Mouse (Mus musculus) mouse trophoblast stem cell (cell line): ENCODE data around the gene Vamp4.

ENCODE experiments used
- in situ Hi-C, 2 experiments: fragments of 300-500 bp; cut with MseI, MboI; formaldehyde crosslinking; loops; 2 replicates in 1 of 2; 3 replicates in 1 of 2; pipeline ENCODE4 v1.15.1; 2025

Vamp4 gene

DNA sequence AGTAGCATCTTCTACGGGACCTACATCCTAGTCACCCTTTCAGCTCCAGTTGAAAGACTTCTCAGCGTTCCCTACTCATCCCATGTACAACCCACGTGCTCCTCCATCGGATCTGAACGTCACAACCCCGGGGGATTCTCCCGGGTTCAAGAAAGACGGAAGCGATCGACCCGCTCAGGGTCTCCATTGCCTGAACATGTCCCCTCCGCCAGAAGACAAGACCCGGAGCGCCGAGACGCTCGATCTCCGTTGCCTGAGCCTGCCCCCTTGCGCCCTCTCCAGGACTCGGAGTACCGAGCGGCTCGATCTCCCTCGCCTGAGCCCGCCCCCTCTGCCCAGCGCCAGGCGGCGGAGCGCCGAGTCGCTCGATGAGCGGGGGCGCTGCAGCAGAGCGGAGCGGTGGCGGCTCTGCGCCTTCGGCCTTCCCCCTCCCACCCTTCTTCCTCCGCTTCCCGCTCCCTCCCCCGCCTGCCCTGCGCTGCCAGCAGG is at the start of gene Vamp4:
Gene Vamp4, plus strand, starts transcription at position 256 of the 489 bp plus-strand sequence.
- in situ Hi-C loops = loop anchor here in 1 of 2 experiments (10.0 kb wide), 1 partner anchor 94 kb away; no protein-coding TSS in a partner anchor

DNA sequence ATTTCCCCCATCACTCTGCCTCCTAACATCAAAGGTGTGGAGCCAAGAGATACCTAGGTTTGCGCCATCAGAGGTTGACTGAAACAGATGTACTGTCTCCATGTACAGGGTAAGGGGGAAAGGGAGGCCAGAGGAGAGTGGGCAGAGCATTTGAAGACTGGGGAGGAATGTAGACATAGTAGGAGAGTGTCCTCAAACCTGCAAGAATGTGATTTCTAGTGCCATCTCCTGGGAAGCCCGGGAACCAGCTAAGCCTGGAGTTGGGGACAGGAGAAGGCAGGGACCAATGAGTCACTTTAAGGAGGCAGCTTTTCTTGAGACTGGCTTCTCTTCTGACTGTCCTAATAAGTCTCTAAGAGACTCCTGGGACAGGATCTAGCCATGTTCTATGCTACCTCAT is 40.7 kb upstream of the Vamp4 start:
- in situ Hi-C loops = loop anchor here (10.0 kb wide), 1 partner anchor 175 kb away; no protein-coding TSS in a partner anchor

DNA sequence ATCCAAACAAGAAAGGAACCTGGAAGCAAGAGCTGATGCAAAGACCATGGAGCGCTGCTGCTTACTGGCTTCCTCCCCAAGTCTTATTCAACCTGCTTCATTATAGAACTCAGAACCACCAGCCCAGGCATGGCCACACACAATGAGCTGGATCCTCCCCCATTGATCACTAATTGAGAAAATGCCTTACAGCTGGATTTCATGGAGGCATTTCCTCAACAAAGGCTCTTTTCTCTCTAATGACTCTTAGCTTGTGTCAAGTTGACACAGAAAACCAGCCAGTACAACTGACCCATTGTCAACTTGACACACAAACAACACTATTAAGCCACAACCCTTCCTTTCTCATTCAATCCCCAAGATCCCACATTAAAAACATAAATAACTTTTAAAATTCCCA is 39.6 kb upstream of the Vamp4 start:
- in situ Hi-C loops = loop anchor here in 1 of 2 experiments (10.0 kb wide), 1 partner anchor 176 kb away; no protein-coding TSS in a partner anchor

DNA sequence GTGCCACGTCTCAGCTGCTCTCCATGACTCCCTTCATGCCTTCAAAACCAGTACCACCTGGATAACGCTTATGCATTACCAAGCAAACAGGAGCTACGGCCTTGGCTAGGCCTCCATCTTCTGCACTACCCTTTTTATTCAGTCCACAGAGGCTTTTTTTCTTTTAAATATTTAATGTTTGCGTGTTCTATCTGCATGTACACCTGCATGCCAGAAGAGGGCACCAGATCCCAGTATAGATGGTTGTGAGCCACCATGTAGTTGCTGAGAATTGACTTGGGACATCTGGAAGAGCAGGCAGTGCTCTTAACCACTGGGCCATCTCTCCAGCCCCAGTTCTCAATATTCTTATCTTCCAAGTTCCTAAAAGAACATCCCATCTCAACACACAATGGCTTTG is 38.7 kb upstream of the Vamp4 start:
- in situ Hi-C loops = loop anchor here in 1 of 2 experiments (10.0 kb wide), 1 partner anchor 177 kb away; no protein-coding TSS in a partner anchor

DNA sequence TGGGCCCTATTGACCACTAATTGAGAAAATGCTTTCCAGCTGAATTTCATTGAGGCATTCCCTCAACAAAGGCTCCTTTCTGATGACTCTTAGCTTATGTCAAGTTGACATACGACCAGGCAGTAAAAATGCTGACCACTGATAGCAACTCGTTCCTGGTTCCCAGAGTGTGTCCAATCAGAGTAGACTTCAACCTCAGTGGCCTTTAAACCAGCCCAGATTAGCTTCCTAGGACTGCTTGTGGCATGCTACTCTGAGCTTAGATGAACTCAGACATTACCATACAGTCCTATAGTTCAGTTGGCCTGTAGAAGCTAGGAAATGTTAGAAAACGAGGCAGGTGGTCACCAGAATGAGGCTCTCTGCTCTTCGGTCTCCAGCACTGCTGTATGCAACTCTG is 38.0 kb upstream of the Vamp4 start:
- in situ Hi-C loops = loop anchor here in 1 of 2 experiments (10.0 kb wide), 1 partner anchor 178 kb away; no protein-coding TSS in a partner anchor

DNA sequence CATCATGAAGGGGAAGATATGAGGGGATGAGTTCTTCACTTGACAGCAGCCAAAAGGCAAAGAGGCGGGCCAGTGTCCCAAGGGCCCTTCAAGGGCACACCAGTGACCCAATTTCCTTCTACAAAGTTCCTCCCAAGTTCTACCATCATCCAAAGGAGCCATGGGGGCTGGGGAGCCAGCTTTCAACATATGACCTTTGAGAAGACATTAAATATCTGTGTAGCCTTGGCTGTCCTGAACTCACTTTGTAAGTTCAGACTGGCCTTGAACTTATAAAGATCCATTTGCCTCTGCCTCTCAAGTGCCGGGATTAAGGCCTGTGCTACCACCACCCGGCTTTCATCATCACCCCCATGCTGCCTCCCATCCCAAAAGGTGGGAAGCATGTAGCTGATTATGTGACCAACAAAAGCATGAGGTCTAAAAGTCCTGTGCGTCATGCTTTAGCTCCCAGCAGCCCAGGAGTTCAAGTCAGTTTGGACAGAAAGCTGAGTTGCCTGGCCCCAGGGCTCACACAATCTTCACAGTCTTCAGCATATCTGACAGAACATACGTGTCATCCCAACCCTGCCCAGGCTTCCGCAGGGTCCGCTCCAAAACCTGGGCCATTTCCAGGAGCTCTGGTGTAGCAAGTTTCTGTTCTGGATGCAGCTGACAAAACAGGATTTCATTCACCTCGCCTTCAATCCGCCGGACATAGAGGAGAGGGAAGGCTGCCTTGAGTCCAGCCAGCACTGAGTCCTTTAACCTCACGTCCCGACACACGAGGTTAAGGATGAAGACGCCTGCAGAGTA is 36.4 kb upstream of the Vamp4 start:
- in situ Hi-C loops = loop anchor here in 1 of 2 experiments (10.0 kb wide), 1 partner anchor 179 kb away; no protein-coding TSS in a partner anchor

DNA sequence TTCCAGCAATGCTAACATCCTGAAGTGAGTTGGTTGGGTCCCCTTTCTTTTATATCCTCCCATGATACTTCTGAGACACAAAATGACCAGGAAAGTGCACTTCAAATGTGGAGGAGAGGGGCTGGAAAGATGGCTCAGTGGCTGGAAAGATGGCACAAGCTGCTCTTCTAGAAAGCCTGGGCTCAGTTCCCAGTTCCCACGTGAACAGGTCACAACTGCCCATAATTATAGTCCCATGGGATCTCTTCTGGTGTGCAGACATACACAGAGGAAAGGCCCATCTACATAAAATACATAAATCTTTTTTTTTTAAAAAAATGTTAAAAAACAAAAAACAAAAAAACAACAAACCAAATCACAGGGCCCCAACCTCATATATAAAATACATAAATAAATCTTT is 27.1 kb upstream of the Vamp4 start:
- in situ Hi-C loops = loop anchor here in 1 of 2 experiments (10.0 kb wide), 1 partner anchor 122 kb away; no protein-coding TSS in a partner anchor

DNA sequence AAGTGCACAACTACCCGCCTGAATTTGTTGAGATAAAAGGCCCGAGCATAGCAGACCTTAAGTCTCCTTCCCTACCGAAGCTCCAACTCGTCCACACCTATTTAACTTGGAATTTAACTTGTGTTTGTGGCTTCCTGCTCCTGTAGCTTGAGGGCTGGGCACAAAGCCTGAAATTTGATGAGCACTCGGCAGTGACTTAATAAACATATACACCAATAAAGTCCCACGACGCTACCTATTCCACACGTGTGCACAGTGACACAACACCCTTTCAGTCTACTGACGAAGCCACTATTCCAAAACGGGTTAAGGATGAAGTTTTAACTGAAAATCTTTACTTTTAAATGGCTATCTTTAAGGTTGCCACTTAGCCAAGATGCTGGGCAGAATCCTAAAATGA is 22.7 kb upstream of the Vamp4 start:
- in situ Hi-C loops = loop anchor here in 1 of 2 experiments (10.0 kb wide), 1 partner anchor 117 kb away; no protein-coding TSS in a partner anchor

DNA sequence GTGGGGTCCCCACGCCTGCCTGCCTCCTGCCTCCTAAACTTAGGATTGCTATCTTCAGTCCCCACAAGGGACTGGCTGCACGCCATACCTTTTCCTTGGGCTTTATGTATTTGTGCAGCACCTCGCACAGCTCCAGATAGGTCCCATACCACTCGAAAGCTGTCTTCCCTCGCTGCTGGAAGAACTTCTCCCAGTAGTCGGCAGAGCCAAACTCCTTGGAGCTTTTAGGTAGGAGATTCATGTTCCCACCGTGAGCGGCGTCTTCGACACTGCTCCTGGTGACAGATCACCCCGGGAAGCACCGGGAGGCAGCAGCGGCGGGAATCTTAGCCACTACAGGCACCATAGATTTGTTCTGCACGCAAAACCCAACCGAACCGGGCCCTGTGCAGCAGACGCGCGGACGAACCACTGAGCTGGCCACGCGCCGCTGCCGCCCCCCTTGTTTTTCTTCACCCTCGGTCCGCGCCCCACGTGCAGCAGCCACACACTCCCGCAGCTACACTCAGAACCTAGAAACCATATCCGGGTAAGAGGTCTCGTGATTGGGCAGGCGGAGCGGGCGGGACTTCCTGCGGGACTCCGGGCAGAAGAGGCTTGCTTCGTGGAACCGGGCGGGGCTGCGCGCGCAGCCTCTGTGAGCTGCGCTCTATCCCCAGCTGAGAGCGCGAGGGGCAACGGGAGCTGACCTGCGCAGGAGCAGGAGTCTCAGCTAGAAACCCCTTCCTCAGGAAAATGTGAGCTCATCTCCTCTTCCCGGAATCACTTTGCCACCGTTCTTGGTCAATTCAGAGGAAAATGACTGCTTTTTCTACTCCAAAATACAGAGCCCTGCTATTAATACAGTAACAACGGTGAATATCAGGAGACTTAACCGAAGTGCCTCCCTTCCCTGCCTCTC is 22.0 kb upstream of the Vamp4 start, which contains the start of gene Mettl13:
Gene Mettl13, minus strand, starts transcription at position 536 of the 901 bp plus-strand sequence.
- in situ Hi-C loops = loop anchor here in 1 of 2 experiments (10.0 kb wide), 1 partner anchor 117 kb away; no protein-coding TSS in a partner anchor

DNA sequence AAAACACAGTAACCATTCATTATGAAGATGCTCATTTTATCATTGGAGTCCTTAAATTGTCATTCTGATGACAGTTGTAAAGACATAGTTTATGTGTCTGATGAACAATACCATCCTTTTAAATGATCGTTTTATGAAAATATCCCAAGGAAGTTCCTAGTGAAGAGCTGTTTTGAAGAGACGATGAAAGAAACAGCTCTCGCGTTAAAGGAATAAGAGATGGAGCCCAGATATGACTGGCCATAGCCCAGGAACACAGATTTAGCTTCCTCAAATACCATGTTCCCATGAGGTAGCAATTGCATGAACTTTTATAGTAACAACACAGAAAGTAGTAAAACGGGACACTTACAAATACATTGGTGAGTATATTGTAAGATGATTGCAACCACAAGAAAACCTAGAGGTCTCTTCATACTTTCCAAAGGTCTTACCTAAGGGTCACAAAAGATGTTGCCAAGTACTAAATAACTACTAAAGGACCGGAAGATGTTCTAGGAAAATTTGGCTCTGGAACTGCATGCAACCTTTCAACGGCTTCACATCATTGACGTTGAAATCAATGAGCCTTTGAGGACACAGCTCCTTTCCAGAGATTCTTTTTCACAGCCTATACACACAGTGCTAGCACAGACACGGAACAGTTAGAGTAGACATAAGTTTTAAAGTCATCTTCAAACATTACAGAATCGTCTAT is 21.2 kb upstream of the Vamp4 start:
- in situ Hi-C loops = loop anchor here in 1 of 2 experiments (10.0 kb wide), 1 partner anchor 116 kb away; no protein-coding TSS in a partner anchor

DNA sequence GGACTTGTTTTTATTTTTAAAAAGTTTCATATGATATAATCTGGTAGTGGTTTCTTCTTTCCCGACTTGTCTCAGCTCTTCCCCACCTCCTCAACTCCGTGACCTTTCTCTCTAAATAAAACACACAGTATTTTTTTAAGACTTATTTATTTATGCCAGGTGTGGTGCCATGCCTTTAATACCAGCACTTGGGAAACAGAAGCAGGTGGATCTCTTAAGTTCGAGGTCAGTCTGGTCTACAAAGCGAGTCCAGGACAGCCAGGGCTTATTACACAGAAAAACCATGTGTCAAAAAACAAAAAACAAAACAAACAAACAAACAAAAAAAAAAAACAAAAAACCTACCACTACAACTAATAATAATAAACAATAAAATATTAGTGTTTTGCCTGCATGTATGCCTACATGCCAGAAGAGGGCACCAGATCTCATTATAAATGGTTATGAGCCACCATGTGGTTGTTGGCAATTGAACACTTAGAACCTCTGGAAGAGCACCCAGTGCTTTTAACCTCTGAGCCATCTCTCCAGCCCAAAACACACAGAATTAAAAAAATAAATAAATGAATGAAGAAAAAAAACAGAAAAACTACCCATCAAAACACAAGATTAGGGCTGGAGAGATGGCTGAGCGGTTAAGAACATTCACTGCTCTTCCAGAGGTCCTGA is 20.6 kb upstream of the Vamp4 start:
- in situ Hi-C loops = loop anchor here (10.0 kb wide), 1 partner anchor 115 kb away; no protein-coding TSS in a partner anchor

DNA sequence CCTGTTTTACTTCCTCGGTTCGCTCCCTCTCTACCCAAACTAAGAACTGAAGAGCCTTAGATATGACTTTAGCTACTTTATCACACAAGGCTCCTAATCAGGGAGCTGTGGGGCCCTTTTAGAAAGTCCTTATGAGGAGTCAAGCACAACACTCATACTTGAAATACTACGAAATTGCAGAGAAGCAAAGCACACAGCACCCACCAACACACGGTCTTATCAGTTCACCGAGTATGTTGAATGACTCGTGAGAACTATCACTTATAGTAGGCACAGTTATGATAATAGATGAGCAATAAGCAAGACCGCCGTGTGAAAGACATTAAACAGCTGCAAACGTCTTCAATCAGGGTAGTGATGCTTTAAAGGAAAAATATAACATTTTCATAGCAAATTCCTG is 17.4 kb upstream of the Vamp4 start:
- in situ Hi-C loops = loop anchor here in 1 of 2 experiments (10.0 kb wide), 1 partner anchor 112 kb away; no protein-coding TSS in a partner anchor

DNA sequence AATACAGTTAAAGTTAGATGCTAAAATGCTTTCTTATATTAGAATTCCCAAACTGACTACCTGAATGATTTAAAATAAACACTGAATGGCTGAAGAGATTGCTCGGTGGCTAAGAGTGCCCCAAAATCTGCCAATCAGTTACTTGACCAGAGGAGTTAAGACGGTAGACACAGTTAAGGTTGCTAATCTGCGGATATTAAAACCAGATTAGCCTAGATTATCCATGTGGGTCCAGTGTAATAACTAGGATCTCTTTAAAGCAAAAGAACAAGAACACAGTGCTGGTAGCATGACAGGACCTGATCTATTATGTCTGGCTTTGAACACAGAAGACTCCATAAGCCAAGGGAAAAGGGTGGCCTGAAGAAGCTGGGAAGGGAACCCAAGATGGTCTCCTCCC is 16.1 kb upstream of the Vamp4 start:
- in situ Hi-C loops = loop anchor here in 1 of 2 experiments (10.0 kb wide), 1 partner anchor 111 kb away; no protein-coding TSS in a partner anchor

DNA sequence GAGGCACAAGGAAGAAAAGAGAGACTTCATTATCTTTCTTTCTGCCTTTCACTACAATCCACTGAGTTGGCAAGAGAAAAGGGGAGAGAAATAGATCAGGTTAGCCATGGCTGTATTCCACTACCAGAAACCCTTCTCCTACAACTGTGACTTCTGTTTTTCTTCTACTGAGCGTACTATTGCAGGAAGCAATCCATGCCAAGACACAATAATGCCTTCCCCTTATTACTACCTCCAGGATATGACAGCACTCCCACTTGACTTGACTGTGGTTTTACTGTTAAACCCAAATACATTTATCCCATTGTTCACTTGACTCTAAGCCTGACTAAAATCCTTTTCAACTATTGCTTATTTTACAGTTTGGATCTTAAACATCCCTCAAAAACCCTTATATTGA is 7.1 kb upstream of the Vamp4 start:
- in situ Hi-C loops = no loop called here

DNA sequence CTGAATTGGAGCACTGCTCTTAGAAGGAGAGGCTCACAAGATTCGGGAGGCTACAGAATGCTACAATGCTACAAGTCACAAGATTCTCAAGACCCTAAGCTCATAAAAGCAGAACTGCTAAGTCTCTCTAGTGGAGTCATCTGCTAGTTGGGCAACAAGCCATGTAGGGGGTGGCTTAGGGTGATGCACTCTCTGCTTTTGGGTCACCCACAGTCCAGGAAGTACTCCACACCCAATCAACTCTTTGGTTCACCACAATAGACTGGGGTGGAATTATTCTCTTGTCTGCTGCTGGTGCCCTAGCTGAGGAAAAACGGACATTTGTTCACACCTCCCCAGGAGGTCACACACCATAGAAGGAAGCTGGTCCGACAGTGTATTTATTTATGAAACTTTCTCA is 5.3 kb upstream of the Vamp4 start:
- in situ Hi-C loops = no loop called here

DNA sequence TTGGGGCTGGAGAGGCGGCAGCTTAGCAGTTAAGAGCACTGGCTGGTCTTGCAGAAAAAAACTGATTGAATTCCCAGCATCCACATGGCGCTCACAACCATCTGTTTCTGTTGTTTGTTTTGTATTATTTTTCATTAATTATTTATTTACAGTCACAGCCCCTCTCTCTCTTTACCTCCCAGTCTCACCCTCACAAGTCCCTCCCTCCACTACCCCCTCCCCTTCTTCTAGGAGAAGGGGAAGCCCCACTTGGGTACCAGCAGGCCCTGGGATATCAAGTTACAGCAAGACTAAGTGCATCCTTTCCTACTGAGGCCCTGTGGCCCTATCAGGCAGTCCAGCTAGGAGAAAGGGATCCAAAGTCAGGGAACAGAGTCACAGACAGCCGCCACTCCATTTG is 3.0 kb upstream of the Vamp4 start:
- in situ Hi-C loops = no loop called here

DNA sequence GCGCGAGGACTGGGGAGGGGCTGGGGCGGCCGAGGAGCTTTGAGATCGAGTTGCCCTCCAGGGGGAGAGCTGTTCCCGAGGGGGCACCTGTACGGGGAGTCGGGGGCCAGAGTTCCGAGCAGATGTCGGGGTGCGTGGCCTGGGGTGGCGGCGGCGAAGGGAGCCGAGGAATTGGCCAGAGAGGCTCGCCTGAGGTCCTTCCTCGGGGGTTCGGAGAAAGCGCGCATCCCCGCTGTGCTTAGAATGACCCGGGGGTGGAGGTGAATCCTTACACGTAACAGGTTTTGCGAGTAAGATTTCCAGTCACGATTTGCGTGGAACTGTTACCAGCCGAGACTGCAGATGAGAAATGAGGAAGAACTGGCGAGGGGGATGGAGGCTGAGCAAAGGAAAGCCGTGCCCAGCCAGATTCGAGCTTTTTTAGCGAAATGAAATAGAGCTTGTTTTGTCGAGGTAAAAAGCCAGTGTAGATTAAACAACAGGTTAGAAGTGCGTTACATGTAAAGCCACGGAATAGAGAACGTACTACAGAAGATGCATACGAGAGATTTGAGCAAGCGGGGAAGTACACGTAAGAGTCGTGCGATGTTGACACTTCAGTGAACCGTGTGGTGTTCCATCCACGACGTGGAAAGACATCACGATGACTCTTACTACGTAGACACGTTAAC is 751 bp downstream of the Vamp4 start:
- in situ Hi-C loops = loop anchor here in 1 of 2 experiments (10.0 kb wide), 1 partner anchor 94 kb away; no protein-coding TSS in a partner anchor

DNA sequence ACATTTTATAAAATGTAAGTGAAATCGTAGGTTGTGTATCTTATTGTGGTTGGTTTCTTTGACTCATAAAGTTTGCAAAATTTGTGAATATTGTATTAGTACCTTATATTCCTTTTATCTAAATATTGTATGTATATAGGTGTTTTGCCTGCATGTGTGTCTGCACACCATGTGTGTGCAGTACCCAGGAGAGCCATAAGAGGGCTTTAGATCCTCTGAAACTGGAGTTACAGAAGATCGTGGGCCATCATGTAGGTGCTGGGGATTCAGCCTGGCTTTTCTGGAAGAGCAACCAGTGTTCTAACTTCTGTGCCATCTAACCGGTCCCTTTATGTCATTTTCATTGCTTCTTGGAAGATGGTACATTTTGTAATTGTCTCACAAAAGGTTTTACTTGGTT is 4.8 kb downstream of the Vamp4 start:
- in situ Hi-C loops = loop anchor here in 1 of 2 experiments (10.0 kb wide), 1 partner anchor 90 kb away; no protein-coding TSS in a partner anchor

DNA sequence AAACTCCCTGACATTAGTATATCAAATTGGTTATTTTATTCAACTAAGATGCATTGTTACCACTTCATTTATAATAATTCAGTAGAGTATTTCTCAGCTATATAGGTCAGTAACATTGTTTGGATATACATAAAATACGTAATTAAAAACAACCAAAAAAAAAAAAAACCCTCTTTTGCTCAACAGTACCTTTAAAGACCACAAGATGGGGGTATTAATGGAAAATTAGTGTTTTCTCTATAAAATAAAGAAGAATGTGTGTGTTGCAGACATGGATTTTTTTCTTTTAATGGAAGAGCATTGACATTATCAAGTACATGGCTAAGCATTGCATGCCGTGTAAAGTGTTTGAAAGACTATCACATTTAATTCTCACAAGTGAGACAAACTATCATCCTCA is 12.6 kb downstream of the Vamp4 start:
- in situ Hi-C loops = no loop called here
